Mouse (Mus musculus): Measurements from ENCODE around the gene Pparg. TPM values are rescaled to one million over a fixed set of nuclear protein-coding genes. Genes with fewer than 3 reads are reported as not detected.

Gene Pparg
- polyA plus RNA-seq (2015; fragmentation: Nextera tagmentation; extraction: Ambion mirVana), result 3.9 and 4.2 TPM in 2 replicates

DNA sequence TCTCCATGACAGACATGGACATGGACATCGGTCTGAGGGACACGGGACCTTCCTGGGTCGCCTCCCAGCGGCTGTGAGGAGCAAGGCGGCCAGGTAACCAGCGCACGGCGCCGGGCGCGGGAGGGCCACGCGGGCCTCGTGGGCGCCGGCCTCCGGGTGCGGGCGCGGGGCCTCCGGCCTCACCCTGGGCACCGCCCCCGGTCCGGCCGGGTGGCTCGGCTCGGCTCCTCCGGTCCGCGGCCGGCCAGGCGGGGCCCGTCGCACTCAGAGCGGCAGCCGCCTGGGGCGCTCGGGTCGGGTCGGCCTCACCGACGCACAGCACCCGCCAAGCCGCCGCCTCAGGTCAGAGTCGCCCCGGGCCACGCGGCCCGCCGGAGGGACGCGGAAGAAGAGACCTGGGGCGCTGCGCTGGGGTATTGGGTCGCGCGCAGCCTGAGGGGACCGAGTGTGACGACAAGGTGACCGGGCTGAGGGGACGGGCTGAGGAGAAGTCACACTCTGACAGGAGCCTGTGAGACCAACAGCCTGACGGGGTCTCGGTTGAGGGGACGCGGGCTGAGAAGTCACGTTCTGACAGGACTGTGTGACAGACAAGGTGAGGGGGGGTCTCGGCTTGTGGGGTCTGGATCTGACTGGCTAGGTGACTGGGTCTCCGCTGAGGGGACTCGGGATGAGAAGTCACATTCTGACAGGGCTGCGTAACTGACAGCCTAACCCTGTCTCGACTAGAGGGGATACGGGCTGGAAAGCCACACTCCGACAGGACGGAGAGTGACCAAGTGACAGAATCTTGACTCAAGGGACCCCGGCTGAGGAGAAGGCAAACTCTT is at the start of gene Pparg:
TSS of gene Pparg (plus strand) at position 176 of the 830 bp plus-strand sequence.
- Histone ChIP-seq H3K4me3 (peak within 1 kb of the TSS; percentile 57), H3K36me3 (no peaks in the 10 kb centered on the region), H3K4me2 (peak within 1 kb of the TSS; percentile 98), H3K27ac (no peak within 1 kb of the TSS), H3K9me3 (no peaks in the 10 kb centered on the region), H3K4me1 (peaks cover 11% of the 10 kb centered on the region; the same call in 1 of the 2 replicates), H3K27me3 (peaks cover 18% of the 10 kb centered on the region; the same call in 1 of the 2 replicates), H3K9ac (peak within 1 kb of the TSS; percentile 50)
- ATAC-seq (ENCODE audit: borderline replicate concordance, extremely low read depth, low FRiP score, low TSS enrichment), result peak; percentile 74
- under 1% methylated on average over 57 of the region's 76 CpGs for WGBS

DNA sequence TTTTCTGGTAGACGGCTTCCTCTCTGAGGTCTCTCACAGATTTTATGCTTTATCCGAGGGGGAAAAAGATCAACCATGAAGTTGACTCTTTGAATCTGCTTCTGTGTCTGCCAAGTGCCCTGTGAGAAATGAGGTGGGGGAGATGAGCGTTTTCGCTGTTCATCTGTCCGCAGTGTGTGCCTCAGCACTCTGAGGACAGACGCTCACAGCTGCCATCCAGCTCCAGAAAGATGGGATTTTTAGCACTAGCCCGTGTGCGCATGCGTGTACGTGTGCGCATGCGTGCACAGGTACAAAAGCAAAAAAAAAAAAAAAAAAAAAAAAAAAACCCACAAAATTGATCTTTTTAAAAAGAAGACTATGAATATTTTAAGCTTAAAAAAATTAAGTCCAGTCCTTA is 48.0 kb upstream of the Pparg start:
- 46% methylated on average over 12 of the region's 12 CpGs for WGBS
- Histone ChIP-seq H3K4me2 (peak overlapping the region; percentile 45), H3K4me1 (peaks cover 8% of the 10 kb centered on the region; the same call in 1 of the 2 replicates), H3K9ac (no peak overlapping the region; the same call in 1 of the 2 replicates), H3K27ac (no peak overlapping the region), H3K9me3 (no peaks in the 10 kb centered on the region), H3K4me3 (peak overlapping the region; percentile 15; the same call in 1 of the 2 replicates), H3K36me3 (no peaks in the 10 kb centered on the region), H3K27me3 (no peaks in the 10 kb centered on the region)
- no peak for ATAC-seq (ENCODE audit: borderline replicate concordance, extremely low read depth, low FRiP score, low TSS enrichment)

DNA sequence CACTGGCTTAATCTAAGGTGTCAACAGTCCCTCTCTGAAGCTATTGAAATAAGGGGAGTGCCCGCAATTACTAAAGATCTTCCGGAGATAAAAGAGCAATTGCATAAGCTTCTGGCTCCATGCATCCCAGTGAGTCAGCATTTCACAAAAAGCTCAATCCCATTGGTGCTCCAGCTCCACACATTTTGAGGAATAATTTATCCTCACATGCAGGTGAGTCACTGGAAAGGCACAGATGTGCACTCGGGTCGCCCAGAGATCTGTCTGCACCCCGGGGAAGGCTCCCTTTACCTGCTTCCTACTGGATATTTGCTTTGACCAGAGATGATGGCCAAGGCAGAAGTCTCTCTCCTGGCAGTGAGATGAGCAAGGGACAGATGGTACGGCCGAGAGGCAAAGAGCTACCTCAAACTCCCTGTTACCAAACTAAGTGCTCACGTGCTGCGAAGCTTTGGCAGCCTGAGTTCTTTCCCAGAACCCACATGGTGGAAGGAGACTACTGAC is 47.5 kb upstream of the Pparg start:
- no peak for ATAC-seq (ENCODE audit: borderline replicate concordance, extremely low read depth, low FRiP score, low TSS enrichment)
- no peak overlapping the region for H3K4me3 ChIP-seq
- H3K9me3 ChIP-seq, result no peaks in the 10 kb centered on the region
- H3K4me1 ChIP-seq, result peaks cover 8% of the 10 kb centered on the region; the same call in 1 of the 2 replicates
- no peak overlapping the region for H3K9ac ChIP-seq
- no peak overlapping the region for H3K4me2 ChIP-seq
- no peaks in the 10 kb centered on the region for H3K36me3 ChIP-seq
- no peaks in the 10 kb centered on the region for H3K27me3 ChIP-seq
- 54% methylated on average over 9 of the region's 9 CpGs for WGBS
- H3K27ac ChIP-seq, result no peak overlapping the region

DNA sequence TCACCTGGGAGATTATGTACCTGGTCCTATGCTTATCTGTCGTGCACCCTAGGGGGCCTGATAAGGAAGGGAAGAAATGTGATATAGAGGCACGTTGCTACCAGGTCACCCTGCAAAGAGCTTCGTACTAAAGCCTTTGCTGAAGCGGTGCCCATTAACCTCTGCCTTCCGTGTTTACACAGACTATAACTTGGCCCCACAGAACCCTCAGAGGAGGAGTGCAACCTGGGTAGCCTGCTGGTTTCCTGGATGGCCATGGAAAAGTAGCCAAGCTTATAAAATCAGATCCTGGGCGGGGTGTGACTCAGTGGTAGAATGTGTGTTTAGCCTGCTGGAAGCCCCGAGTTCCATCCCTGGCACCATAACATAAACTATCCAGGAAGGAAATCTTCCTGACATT is 46.8 kb upstream of the Pparg start:
- no peaks in the 10 kb centered on the region for H3K27me3 ChIP-seq
- no peak overlapping the region for H3K27ac ChIP-seq
- H3K4me3 ChIP-seq, result no peak overlapping the region
- 33% methylated on average over 7 of the region's 7 CpGs for WGBS
- H3K4me1 ChIP-seq, result peaks cover 8% of the 10 kb centered on the region; the same call in 1 of the 2 replicates
- no peaks in the 10 kb centered on the region for H3K9me3 ChIP-seq
- no peak overlapping the region for H3K9ac ChIP-seq
- no peak for ATAC-seq (ENCODE audit: borderline replicate concordance, extremely low read depth, low FRiP score, low TSS enrichment)
- no peak overlapping the region for H3K4me2 ChIP-seq
- no peaks in the 10 kb centered on the region for H3K36me3 ChIP-seq

DNA sequence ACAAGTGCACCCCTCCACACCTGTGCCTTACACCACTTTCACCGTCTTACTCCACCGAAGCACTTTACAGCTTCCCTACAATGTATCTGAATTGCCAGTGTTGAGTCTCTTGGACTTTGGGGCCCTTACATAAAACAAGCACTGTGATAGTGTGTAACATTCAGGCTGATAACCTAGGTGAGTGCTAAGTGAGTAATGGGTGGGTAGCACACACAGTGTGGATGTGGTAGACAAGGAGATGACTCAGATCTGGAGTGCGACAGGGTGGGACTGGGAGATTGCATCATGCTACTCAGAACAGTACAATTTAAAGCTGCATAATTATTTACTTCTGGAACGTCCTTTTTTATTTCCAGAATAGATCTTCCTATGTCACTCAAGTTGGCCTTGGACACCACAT is 45.0 kb upstream of the Pparg start:
- ATAC-seq (ENCODE audit: borderline replicate concordance, extremely low read depth, low FRiP score, low TSS enrichment), result no peak
- WGBS, result 64% methylated on average over 4 of the region's 4 CpGs
- no peak overlapping the region for H3K27ac ChIP-seq

DNA sequence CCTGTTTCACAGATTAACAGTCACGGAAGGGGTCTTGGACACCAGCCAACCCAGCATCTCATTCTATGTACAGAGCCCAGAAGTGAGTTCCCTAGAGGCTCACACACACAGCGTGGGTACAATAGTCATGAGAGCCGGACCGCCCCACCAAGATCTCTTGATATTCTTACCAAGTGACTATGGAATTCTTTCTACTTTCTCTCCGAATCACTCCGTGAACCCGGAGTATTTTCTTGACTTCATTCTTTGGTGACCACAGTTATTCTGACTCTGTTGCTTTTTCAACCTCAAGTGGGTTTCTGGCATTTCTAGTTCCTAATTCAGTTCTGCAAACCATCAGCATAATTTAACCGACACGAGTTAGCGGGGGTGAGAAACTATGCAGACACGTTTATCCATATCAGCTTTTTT is 43.9 kb upstream of the Pparg start:
- H3K4me2 ChIP-seq, result no peak overlapping the region
- no peaks in the 10 kb centered on the region for H3K36me3 ChIP-seq
- H3K9me3 ChIP-seq, result no peaks in the 10 kb centered on the region
- no peak overlapping the region for H3K4me3 ChIP-seq
- no peaks in the 10 kb centered on the region for H3K27me3 ChIP-seq
- ATAC-seq (ENCODE audit: borderline replicate concordance, extremely low read depth, low FRiP score, low TSS enrichment), result no peak
- H3K4me1 ChIP-seq, result peaks cover 8% of the 10 kb centered on the region; the same call in 1 of the 2 replicates
- no peak overlapping the region for H3K9ac ChIP-seq
- WGBS, result 43% methylated on average over 11 of the region's 11 CpGs
- H3K27ac ChIP-seq, result peak overlapping the region; percentile 21; the same call in 1 of the 2 replicates

More for the DNA sequence above, 45.0 kb upstream of the Pparg start:
- H3K4me2 ChIP-seq, result no peak overlapping the region
- no peaks in the 10 kb centered on the region for H3K36me3 ChIP-seq
- H3K4me1 ChIP-seq, result peaks cover 8% of the 10 kb centered on the region; the same call in 1 of the 2 replicates
- no peak overlapping the region for H3K9ac ChIP-seq
- no peaks in the 10 kb centered on the region for H3K9me3 ChIP-seq
- H3K4me3 ChIP-seq, result no peak overlapping the region
- H3K27me3 ChIP-seq, result no peaks in the 10 kb centered on the region

DNA sequence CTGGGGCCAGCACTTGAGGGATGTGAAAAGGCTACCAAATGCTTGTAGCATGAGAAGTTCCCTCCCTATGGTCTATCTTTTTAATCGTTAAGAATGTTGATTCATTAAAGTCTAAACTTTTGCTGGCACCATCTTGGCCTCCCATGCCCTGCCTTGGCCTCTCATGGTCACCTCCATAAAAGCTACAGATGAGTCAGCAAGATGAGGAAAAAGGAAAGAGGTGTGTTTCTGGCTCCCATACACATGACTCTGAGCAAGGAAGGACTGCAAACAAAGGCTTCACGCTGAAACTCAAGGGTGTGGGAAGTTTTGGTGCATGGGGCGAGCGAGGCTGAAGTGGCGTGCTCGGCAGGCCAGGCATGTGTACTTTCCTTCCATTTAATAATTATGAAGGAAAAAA is 41.9 kb upstream of the Pparg start:
- H3K4me3 ChIP-seq, result no peak overlapping the region
- ATAC-seq (ENCODE audit: borderline replicate concordance, extremely low read depth, low FRiP score, low TSS enrichment), result no peak

DNA sequence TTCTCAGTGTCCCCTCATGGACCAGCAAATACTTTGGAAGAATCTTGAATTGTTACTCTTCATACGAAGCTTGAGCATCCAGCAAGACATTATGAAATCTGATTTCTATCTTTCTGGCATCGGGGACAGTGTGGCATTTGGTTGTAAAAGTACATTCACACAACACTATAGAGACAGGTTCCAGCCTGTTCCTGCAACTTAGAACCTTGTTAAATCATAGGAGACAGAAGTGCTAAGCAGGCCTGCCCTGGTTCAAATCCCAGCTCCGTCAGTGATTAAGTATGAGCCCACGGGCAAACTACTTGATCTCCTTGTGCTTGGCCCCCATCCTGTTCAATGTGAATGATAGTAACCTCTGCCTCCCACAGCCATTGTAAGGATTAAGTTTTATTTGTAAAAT is 41.1 kb upstream of the Pparg start:
- 84% methylated on average over 4 of the region's 4 CpGs for whole genome bisulfite sequencing
- Histone ChIP-seq H3K27ac (no peak overlapping the region), H3K4me3 (no peak overlapping the region), H3K27me3 (no peaks in the 10 kb centered on the region), H3K9ac (no peak overlapping the region), H3K36me3 (no peaks in the 10 kb centered on the region), H3K4me1 (no peaks in the 10 kb centered on the region), H3K4me2 (no peak overlapping the region), H3K9me3 (no peaks in the 10 kb centered on the region)
- no peak for ATAC-seq (ENCODE audit: borderline replicate concordance, extremely low read depth, low FRiP score, low TSS enrichment)

More for the DNA sequence above, 41.9 kb upstream of the Pparg start:
- WGBS, result 61% methylated on average over 6 of the region's 6 CpGs
- H3K27ac ChIP-seq, result no peak overlapping the region
- H3K27me3 ChIP-seq, result no peaks in the 10 kb centered on the region
- H3K9ac ChIP-seq, result no peak overlapping the region
- H3K4me1 ChIP-seq, result 0 out of 2 replicates have a peak, but pooled peaks cover 2% of the 10 kb centered on the region
- H3K4me2 ChIP-seq, result no peak overlapping the region
- no peaks in the 10 kb centered on the region for H3K36me3 ChIP-seq
- H3K9me3 ChIP-seq, result no peaks in the 10 kb centered on the region

DNA sequence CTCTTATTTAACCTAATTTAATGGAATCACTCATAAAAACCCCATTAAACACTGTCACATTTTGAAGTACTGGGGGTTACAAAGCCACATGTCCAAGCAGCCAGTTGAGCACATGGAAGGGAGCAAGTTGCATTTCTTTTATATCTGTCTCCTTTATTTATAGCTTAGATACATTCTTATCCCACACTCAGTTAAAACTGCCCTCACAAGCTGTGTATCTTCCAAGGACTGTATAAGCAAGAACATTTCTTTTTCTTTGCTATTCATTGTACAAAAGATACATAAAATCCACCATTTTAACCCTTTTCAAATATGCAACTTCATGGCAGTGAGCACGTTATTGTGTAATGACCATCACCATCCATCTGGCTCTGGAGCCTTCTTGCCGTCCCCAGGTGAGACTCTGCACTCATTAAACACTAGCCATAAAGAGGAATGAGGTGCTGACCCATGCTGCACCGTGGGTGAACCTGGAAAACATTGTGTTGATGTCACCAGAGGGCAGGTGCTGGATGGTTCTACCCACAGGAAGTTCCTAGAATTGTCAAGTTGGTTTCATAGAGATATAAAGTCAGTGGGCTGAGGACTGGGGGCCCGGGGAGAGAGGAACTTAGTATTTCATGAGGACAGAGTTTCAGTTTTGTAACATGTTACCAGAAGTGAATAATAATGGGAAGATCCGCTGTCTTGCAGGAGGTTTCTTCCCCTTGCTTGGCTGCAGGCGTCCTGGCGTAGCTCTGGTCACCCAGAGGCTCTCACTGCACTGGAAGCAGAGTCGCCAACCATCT is 39.6 kb upstream of the Pparg start:
- Histone ChIP-seq H3K36me3 (no peaks in the 10 kb centered on the region), H3K27me3 (no peaks in the 10 kb centered on the region), H3K4me2 (no peak overlapping the region), H3K9me3 (no peaks in the 10 kb centered on the region), H3K27ac (no peak overlapping the region), H3K4me3 (no peak overlapping the region), H3K9ac (no peak overlapping the region), H3K4me1 (no peaks in the 10 kb centered on the region)
- ATAC-seq (ENCODE audit: borderline replicate concordance, extremely low read depth, low FRiP score, low TSS enrichment), result no peak
- WGBS, result 77% methylated on average over 8 of the region's 8 CpGs

DNA sequence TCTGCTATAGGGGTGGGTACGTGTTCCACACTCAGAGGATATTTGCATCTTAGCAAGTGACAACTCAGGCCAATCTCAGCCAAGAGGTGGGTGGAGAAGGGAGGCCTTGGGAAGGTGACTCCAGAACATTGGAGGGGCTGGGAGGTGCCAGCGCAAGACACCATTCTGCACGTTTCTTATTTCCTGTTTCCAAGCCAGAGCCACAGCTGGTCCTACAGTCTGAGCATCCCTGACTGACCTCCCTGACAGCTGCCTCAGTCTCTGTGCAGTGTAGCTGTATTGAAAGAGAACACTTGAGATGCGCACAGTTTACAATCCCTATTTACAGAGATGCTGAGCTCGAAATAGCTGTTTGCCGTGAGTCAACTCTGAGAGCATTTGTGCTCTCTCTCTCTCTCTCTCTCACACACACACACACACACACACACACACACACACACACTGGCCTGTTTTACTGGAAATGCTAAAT is 38.8 kb upstream of the Pparg start:
- Histone ChIP-seq H3K9ac (no peak overlapping the region), H3K9me3 (no peaks in the 10 kb centered on the region), H3K36me3 (no peaks in the 10 kb centered on the region), H3K4me2 (no peak overlapping the region), H3K4me3 (no peak overlapping the region), H3K27me3 (no peaks in the 10 kb centered on the region), H3K4me1 (no peaks in the 10 kb centered on the region), H3K27ac (no peak overlapping the region)
- WGBS, result 62% methylated on average over 6 of the region's 6 CpGs
- ATAC-seq (ENCODE audit: borderline replicate concordance, extremely low read depth, low FRiP score, low TSS enrichment), result no peak

DNA sequence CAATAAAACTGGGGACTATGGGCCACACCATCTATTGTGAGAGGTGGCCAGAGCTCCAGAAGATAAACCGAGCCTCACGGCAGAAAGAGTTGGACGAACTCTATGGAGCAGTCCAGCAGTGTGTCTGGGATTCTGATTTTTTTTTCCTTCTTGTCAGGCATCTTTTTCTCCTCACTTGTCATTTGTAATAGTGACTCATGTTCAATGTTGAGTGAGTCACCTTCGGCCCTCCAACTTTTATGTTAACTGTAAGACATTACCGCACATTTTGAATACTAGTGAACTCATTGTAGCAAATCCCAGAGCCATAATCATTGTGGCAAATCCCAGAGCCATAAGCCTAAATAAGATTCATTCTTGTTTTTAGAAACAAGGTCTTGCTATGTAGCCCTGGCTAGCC is 37.8 kb upstream of the Pparg start:
- WGBS, result 87% methylated on average over 5 of the region's 5 CpGs
- H3K9ac ChIP-seq, result no peak overlapping the region
- no peak overlapping the region for H3K4me2 ChIP-seq
- H3K36me3 ChIP-seq, result no peaks in the 10 kb centered on the region
- H3K9me3 ChIP-seq, result no peaks in the 10 kb centered on the region
- no peak overlapping the region for H3K27ac ChIP-seq
- no peak overlapping the region for H3K4me3 ChIP-seq
- ATAC-seq (ENCODE audit: borderline replicate concordance, extremely low read depth, low FRiP score, low TSS enrichment), result no peak
- no peaks in the 10 kb centered on the region for H3K4me1 ChIP-seq
- no peaks in the 10 kb centered on the region for H3K27me3 ChIP-seq
